Mouse (Mus musculus): ENCODE measurements around the gene Tmem234. TPM values are rescaled to one million over a fixed set of nuclear protein-coding genes. Genes with fewer than 3 reads are reported as not detected.

Tmem234 gene
- polyA plus RNA-seq, 1 experiment: 113 TPM

GRCm38 (mm10) chr4:129576863-129577491 is 23.5 kb upstream of the Tmem234 start:
- DNase-seq (ENCODE audit: low read depth, low spot score): no peak
- 28% methylated on average over 21 of the region's 21 CpGs for WGBS

- DNase-seq (ENCODE audit: low read depth, low spot score): no peak
- WGBS: 81% methylated on average over 7 of the region's 7 CpGs
Measured at GRCm38 (mm10) chr4:129577688-129578087, 22.8 kb upstream of the Tmem234 start.

GRCm38 (mm10) chr4:129578466-129578865 is 22.0 kb upstream of the Tmem234 start, which contains the start of gene Fam167b:
Fam167b (minus strand) TSS chr4:129578549.
- WGBS: 50% methylated on average over 5 of the region's 5 CpGs

GRCm38 (mm10) chr4:129580347-129580746 is 20.1 kb upstream of the Tmem234 start:
- WGBS: 60% methylated on average over 7 of the region's 7 CpGs
- DNase-seq (ENCODE audit: low read depth, low spot score): no peak

More at GRCm38 (mm10) chr4:129578466-129578865, 22.0 kb upstream of the Tmem234 start, which contains the start of gene Fam167b:
- no peak for DNase-seq (ENCODE audit: low read depth, low spot score)

- 94% methylated on average over 1 of the region's 1 CpGs for WGBS
- no peak for DNase-seq (ENCODE audit: low read depth, low spot score)
Measured at GRCm38 (mm10) chr4:129582251-129582650, 18.2 kb upstream of the Tmem234 start.

GRCm38 (mm10) chr4:129584370-129584769 is 16.1 kb upstream of the Tmem234 start:
- no peak for DNase-seq (ENCODE audit: low read depth, low spot score)
- WGBS: 90% methylated on average over 1 of the region's 1 CpGs

- 2% methylated on average over 36 of the region's 36 CpGs for WGBS
- peak; percentile 69 for DNase-seq (ENCODE audit: low read depth, low spot score)
Measured at GRCm38 (mm10) chr4:129584884-129585608, 15.4 kb upstream of the Tmem234 start.

GRCm38 (mm10) chr4:129585773-129586172 is 14.7 kb upstream of the Tmem234 start:
- no peak for DNase-seq (ENCODE audit: low read depth, low spot score)
- 89% methylated on average over 9 of the region's 9 CpGs for WGBS

GRCm38 (mm10) chr4:129586943-129587342 is 13.5 kb upstream of the Tmem234 start:
- no peak for DNase-seq (ENCODE audit: low read depth, low spot score)
- WGBS: 48% methylated on average over 1 of the region's 1 CpGs

- WGBS: 72% methylated on average over 4 of the region's 4 CpGs
- DNase-seq (ENCODE audit: low read depth, low spot score): no peak
Measured at GRCm38 (mm10) chr4:129588865-129589264, 11.6 kb upstream of the Tmem234 start.

- 30% methylated on average over 7 of the region's 7 CpGs for WGBS
- DNase-seq (ENCODE audit: low read depth, low spot score): no peak
Measured at GRCm38 (mm10) chr4:129608426-129609025, 8.1 kb downstream of the Tmem234 start.

- 56% methylated on average over 12 of the region's 12 CpGs for WGBS
- DNase-seq (ENCODE audit: low read depth, low spot score): no peak
Measured at GRCm38 (mm10) chr4:129609139-129609631, 8.7 kb downstream of the Tmem234 start.

GRCm38 (mm10) chr4:129610026-129610425 is 9.6 kb downstream of the Tmem234 start:
- WGBS: 54% methylated on average over 4 of the region's 4 CpGs
- DNase-seq (ENCODE audit: low read depth, low spot score): no peak

- no peak for DNase-seq (ENCODE audit: low read depth, low spot score)
- WGBS: 60% methylated on average over 4 of the region's 4 CpGs
Measured at GRCm38 (mm10) chr4:129610472-129610871, 10.0 kb downstream of the Tmem234 start.

GRCm38 (mm10) chr4:129614093-129614492 is 13.6 kb downstream of the Tmem234 start, which contains the start of gene Dcdc2b:
Dcdc2b (minus strand) TSS chr4:129614257.
- no peak for DNase-seq (ENCODE audit: low read depth, low spot score)
- WGBS: 72% methylated on average over 6 of the region's 6 CpGs

GRCm38 (mm10) chr4:129615801-129616290 is 15.4 kb downstream of the Tmem234 start:
- 88% methylated on average over 9 of the region's 9 CpGs for WGBS

GRCm38 (mm10) chr4:129616631-129617030 is 16.2 kb downstream of the Tmem234 start:
- no peak for DNase-seq (ENCODE audit: low read depth, low spot score)
- 85% methylated on average over 3 of the region's 3 CpGs for WGBS

More at GRCm38 (mm10) chr4:129615801-129616290, 15.4 kb downstream of the Tmem234 start:
- DNase-seq (ENCODE audit: low read depth, low spot score): no peak

- 90% methylated on average over 7 of the region's 7 CpGs for WGBS
- DNase-seq (ENCODE audit: low read depth, low spot score): no peak
Measured at GRCm38 (mm10) chr4:129617121-129617641, 16.7 kb downstream of the Tmem234 start.

- 92% methylated on average over 5 of the region's 5 CpGs for WGBS
- DNase-seq (ENCODE audit: low read depth, low spot score): no peak
Measured at GRCm38 (mm10) chr4:129618031-129618430, 17.6 kb downstream of the Tmem234 start.
